Mouse (Mus musculus) adrenal gland (tissue): Measurements from ENCODE around the gene Dut.
"Not testable (repeated sequence)": the region's sequence is repeated elsewhere in the genome, so short reads cannot be mapped to it uniquely, and the experiment has no call there.

ENCODE experiments used
- intact Hi-C: fragments of 180-260 bp; cut with DNase I; formaldehyde crosslinking; loops from one replicate; pipeline ENCODE4 v1.15.1; 2025

Gene Dut

GRCm38 (mm10) chr2:125252275-125252674, 5.3 kb downstream of the Dut start:
- intact Hi-C loops = no loop called here

GRCm38 (mm10) chr2:125253699-125254098, 6.7 kb downstream of the Dut start:
- intact Hi-C loops = no loop called here

GRCm38 (mm10) chr2:125254630-125255029, 7.6 kb downstream of the Dut start:
- intact Hi-C loops = no loop called here

GRCm38 (mm10) chr2:125255886-125256285, 8.9 kb downstream of the Dut start:
- intact Hi-C loops = no loop called here

- intact Hi-C loops = loop anchor here (5.0 kb wide), 1 partner anchor 343 kb away; no protein-coding TSS in a partner anchor
Observed at GRCm38 (mm10) chr2:125259230-125260120, 12.5 kb downstream of the Dut start.

- intact Hi-C loops = loop anchor here (5.0 kb wide), 1 partner anchor 342 kb away; no protein-coding TSS in a partner anchor
Observed at GRCm38 (mm10) chr2:125260326-125260725, 13.3 kb downstream of the Dut start.

GRCm38 (mm10) chr2:125263056-125263455, 16.1 kb downstream of the Dut start:
- intact Hi-C loops = loop anchor here (5.0 kb wide), 1 partner anchor 339 kb away; no protein-coding TSS in a partner anchor

- intact Hi-C loops = loop anchor here (5.0 kb wide), 1 partner anchor 339 kb away; no protein-coding TSS in a partner anchor
Observed at GRCm38 (mm10) chr2:125263753-125264152, 16.8 kb downstream of the Dut start.

- intact Hi-C loops = no loop called here
Observed at GRCm38 (mm10) chr2:125268876-125269275, 21.9 kb downstream of the Dut start.

GRCm38 (mm10) chr2:125275617-125276016, 28.6 kb downstream of the Dut start:
- intact Hi-C loops = no loop called here

GRCm38 (mm10) chr2:125276692-125277091, 29.7 kb downstream of the Dut start:
- intact Hi-C loops = no loop called here

GRCm38 (mm10) chr2:125278474-125278873, 31.5 kb downstream of the Dut start:
- intact Hi-C loops = no loop called here

GRCm38 (mm10) chr2:125279995-125280394, 33.0 kb downstream of the Dut start:
- intact Hi-C loops = not testable (repeated sequence)

- intact Hi-C loops = no loop called here
Observed at GRCm38 (mm10) chr2:125282334-125283206, 35.6 kb downstream of the Dut start.

GRCm38 (mm10) chr2:125285777-125286176, 38.8 kb downstream of the Dut start:
- intact Hi-C loops = no loop called here

GRCm38 (mm10) chr2:125290197-125290965, 43.4 kb downstream of the Dut start:
- intact Hi-C loops = no loop called here

- intact Hi-C loops = no loop called here
Observed at GRCm38 (mm10) chr2:125291101-125291500, 44.1 kb downstream of the Dut start.

GRCm38 (mm10) chr2:125292616-125293015, 45.6 kb downstream of the Dut start:
- intact Hi-C loops = no loop called here

- intact Hi-C loops = no loop called here
Observed at GRCm38 (mm10) chr2:125293969-125294491, 47.0 kb downstream of the Dut start.

GRCm38 (mm10) chr2:125295526-125295925, 48.5 kb downstream of the Dut start:
- intact Hi-C loops = no loop called here

- intact Hi-C loops = no loop called here
Observed at GRCm38 (mm10) chr2:125298841-125299240, 51.9 kb downstream of the Dut start.
